Mouse (Mus musculus) heart, embryonic 16.5 days (tissue): ENCODE results near the gene Lrrtm4. TPM values are rescaled to one million over a fixed set of nuclear protein-coding genes. Genes with fewer than 3 reads are reported as not detected.

ENCODE experiments used
- ATAC-seq: fragments of 200-750 bp; cut with Nextera tagmentation; replicated peaks from 2 replicates; pipeline ENCODE4 v1.8.0; 2017; ENCODE audit warnings: moderate number of reproducible peaks; ENCODE audit not compliant: insufficient read depth, low FRiP score; ENCODE audit errors: extremely low read depth
- H3K27ac ChIP-seq: fragments of 300-500 bp; sonication (generic); 2 replicates; pipeline ENCODE4 v1.5.1; 2014; ENCODE audit warnings: mild to moderate bottlenecking, low read length, control low read depth, moderate library complexity
- H3K27me3 ChIP-seq: fragments of 300-500 bp; sonication (generic); 2 replicates; pipeline ENCODE4 v1.6.1; 2014; ENCODE audit warnings: low read length, mixed read lengths; ENCODE audit not compliant: control insufficient read depth, insufficient read depth
- H3K36me3 ChIP-seq: fragments of 300-500 bp; sonication (generic); 2 replicates; pipeline ENCODE4 v1.6.1; 2014; ENCODE audit not compliant: control insufficient read depth, insufficient read depth
- H3K4me1 ChIP-seq: fragments of 300-500 bp; sonication (generic); 2 replicates; pipeline ENCODE4 v1.6.1; 2014; ENCODE audit warnings: low read length, mixed read lengths; ENCODE audit not compliant: control insufficient read depth, insufficient read depth
- H3K4me2 ChIP-seq: fragments of 300-500 bp; sonication (generic); 2 replicates; pipeline ENCODE4 v1.6.1; 2014; ENCODE audit warnings: low read depth, mild to moderate bottlenecking, control low read depth, low read length
- H3K4me3 ChIP-seq: fragments of 300-500 bp; sonication (generic); 2 replicates; pipeline ENCODE4 v1.5.1; 2014; ENCODE audit warnings: mild to moderate bottlenecking, control low read depth, low read length
- H3K9ac ChIP-seq: fragments of 300-500 bp; sonication (generic); 2 replicates; pipeline ENCODE4 v1.6.1; 2014; ENCODE audit warnings: low read length, control low read depth
- H3K9me3 ChIP-seq: fragments of 300-500 bp; sonication (generic); replicated peaks from 2 replicates; pipeline ENCODE4 v1.6.1; 2016; ENCODE audit warnings: low read length; ENCODE audit not compliant: control insufficient read depth
- WGBS: fragments of 180-500 bp; shearing (Covaris S2); extraction: QIAGEN DNeasy Blood & Tissue Kit; methylation state at CpG from one replicate; pipeline ENCODE4 v1.1.7; 2014; 5-methylcytosine and 5-hydroxymethylcytosine counted together
- polyA plus RNA-seq: library from polyadenylated mRNA; unstranded; fragments of >200 nt; fragmentation: Nextera tagmentation; extraction: Ambion mirVana; gene quantifications from 2 replicates; pipeline ENCODE4 v1.2.1, GENCODE M21; 2015

Gene Lrrtm4
- polyA plus RNA-seq, 1 experiment from 2014 or later: 0.30 TPM

GRCm38 (mm10) chr6:80363593-80363992 is 344.9 kb downstream of the Lrrtm4 start:
- Histone ChIP-seq H3K27ac (no peak overlapping the region), H3K4me3 (no peak overlapping the region)
- ATAC-seq: no peak

DNA sequence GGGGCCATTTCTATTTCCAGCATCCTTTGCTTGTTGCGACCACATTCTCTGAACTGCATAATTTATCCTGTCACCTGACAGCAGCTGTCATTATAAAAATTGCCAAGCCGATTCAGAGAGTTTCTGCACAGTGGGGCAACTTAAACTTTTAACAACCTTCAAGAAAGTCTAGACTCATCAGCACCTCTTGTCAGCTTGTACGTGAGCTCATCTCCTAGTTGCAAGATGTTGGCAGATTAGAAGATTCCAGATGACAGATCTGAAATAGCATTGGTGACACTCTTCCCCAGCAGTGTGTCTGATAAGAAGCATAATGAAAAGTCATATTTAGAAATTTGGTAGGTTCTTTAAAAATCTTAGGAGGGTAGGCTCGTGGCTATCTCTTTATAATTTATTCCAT is 347.9 kb downstream of the Lrrtm4 start:
- no peak for ATAC-seq
- no peaks in the 10 kb centered on the region for H3K9me3 ChIP-seq
- H3K9ac ChIP-seq: no peak overlapping the region
- H3K27me3 ChIP-seq: no peaks in the 10 kb centered on the region
- no peak overlapping the region for H3K4me2 ChIP-seq
- no peak overlapping the region for H3K27ac ChIP-seq
- H3K4me1 ChIP-seq: no peaks in the 10 kb centered on the region
- H3K36me3 ChIP-seq: no peaks in the 10 kb centered on the region
- 61% methylated on average over 4 of the region's 4 CpGs for WGBS
- no peak overlapping the region for H3K4me3 ChIP-seq

More at GRCm38 (mm10) chr6:80363593-80363992, 344.9 kb downstream of the Lrrtm4 start:
- Histone ChIP-seq H3K9ac (no peak overlapping the region), H3K4me2 (no peak overlapping the region), H3K4me1 (no peaks in the 10 kb centered on the region), H3K27me3 (no peaks in the 10 kb centered on the region), H3K36me3 (no peaks in the 10 kb centered on the region), H3K9me3 (no peaks in the 10 kb centered on the region)

- no peaks in the 10 kb centered on the region for H3K4me1 ChIP-seq
- no peak for ATAC-seq
- WGBS: 67% methylated on average over 4 of the region's 4 CpGs
- no peaks in the 10 kb centered on the region for H3K36me3 ChIP-seq
- no peaks in the 10 kb centered on the region for H3K9me3 ChIP-seq
- no peaks in the 10 kb centered on the region for H3K27me3 ChIP-seq
- H3K4me3 ChIP-seq: no peak overlapping the region
- H3K27ac ChIP-seq: no peak overlapping the region
- no peak overlapping the region for H3K9ac ChIP-seq
- no peak overlapping the region for H3K4me2 ChIP-seq
These were observed 370.9 kb downstream of the Lrrtm4 start for GRCm38 (mm10) chr6:80389571-80389970.

GRCm38 (mm10) chr6:80406757-80407156 is 388.1 kb downstream of the Lrrtm4 start:
- no peak for ATAC-seq
- Histone ChIP-seq H3K27me3 (no peaks in the 10 kb centered on the region), H3K4me1 (no peaks in the 10 kb centered on the region), H3K27ac (no peak overlapping the region), H3K4me2 (no peak overlapping the region), H3K36me3 (no peaks in the 10 kb centered on the region), H3K9ac (no peak overlapping the region), H3K4me3 (no peak overlapping the region), H3K9me3 (no peaks in the 10 kb centered on the region)
- WGBS: 55% methylated on average over 1 of the region's 1 CpGs

DNA sequence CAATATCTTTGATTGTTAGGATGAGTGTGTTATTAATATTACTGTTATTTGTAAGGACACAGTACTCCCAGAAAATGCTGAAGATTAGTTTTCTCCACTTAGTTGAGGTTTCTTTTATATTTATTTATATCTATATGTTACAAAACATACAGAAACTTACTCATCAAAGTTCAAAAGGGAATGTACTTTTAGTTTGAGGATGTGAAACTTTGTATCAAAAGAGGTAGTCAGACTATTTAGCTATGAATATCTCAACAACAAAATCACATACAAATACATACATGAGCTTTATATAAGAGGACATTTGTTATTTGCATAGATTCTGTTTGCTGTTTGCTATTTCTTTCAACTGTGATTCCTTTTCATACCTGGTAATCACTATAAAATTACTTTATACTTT is 421.5 kb downstream of the Lrrtm4 start:
- Histone ChIP-seq H3K4me3 (no peak overlapping the region), H3K27me3 (no peaks in the 10 kb centered on the region), H3K4me1 (no peaks in the 10 kb centered on the region), H3K9me3 (no peaks in the 10 kb centered on the region), H3K27ac (no peak overlapping the region), H3K4me2 (no peak overlapping the region), H3K36me3 (no peaks in the 10 kb centered on the region), H3K9ac (no peak overlapping the region)
- ATAC-seq: no peak

GRCm38 (mm10) chr6:80470546-80470945 is 451.9 kb downstream of the Lrrtm4 start:
- 62% methylated on average over 4 of the region's 4 CpGs for WGBS
- H3K4me1 ChIP-seq: no peaks in the 10 kb centered on the region
- H3K27me3 ChIP-seq: no peaks in the 10 kb centered on the region
- H3K36me3 ChIP-seq: no peaks in the 10 kb centered on the region
- H3K9ac ChIP-seq: no peak overlapping the region
- no peak overlapping the region for H3K27ac ChIP-seq
- no peak for ATAC-seq
- H3K4me2 ChIP-seq: no peak overlapping the region
- no peaks in the 10 kb centered on the region for H3K9me3 ChIP-seq
- H3K4me3 ChIP-seq: no peak overlapping the region

DNA sequence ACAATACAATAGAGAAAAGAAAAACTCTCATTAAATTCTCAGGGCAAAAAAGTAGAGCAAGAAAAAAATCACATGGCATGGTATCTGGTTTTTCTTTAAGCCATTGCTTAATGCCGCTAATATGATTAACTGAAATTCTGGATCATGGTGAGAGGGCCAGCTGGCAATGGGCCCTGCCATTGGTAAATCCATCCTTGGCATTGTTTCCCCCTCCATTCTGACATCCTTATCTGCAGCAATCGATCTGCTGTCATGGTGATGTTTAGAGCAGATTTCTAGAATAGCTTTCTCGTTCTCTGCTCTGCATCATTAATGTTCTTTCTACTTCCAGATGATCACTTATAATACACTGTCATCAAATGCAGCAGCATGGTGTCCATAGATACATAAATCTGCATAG is 457.5 kb downstream of the Lrrtm4 start:
- WGBS: 68% methylated on average over 3 of the region's 3 CpGs

DNA sequence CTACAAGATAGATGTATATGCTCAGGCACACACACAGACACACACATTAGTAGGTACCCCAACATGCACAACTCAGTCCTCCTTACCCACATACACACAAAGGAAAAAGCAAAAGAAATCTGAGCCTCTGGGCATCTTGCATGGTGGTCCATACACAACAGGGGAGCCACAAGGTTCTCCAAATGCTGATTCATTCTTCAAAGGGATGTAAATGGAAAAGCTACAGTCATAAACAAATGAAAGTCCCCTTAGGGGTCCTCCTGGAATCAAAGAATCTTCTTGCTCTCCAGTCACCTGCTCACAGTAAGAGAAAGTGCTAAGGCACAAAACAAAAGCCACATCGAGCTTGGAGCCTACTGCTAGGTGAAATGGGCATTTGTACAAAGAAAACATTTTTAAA is 526.3 kb downstream of the Lrrtm4 start:
- 38% methylated on average over 1 of the region's 1 CpGs for WGBS
- Histone ChIP-seq H3K36me3 (no peaks in the 10 kb centered on the region), H3K9ac (no peak overlapping the region), H3K4me2 (no peak overlapping the region), H3K27me3 (no peaks in the 10 kb centered on the region), H3K27ac (no peak overlapping the region), H3K9me3 (no peaks in the 10 kb centered on the region), H3K4me1 (no peaks in the 10 kb centered on the region), H3K4me3 (no peak overlapping the region)
- ATAC-seq: no peak

More for the DNA sequence above, 457.5 kb downstream of the Lrrtm4 start:
- Histone ChIP-seq H3K36me3 (no peaks in the 10 kb centered on the region), H3K27me3 (no peaks in the 10 kb centered on the region), H3K9ac (no peak overlapping the region), H3K4me2 (no peak overlapping the region), H3K4me3 (no peak overlapping the region), H3K4me1 (no peaks in the 10 kb centered on the region), H3K27ac (no peak overlapping the region), H3K9me3 (no peaks in the 10 kb centered on the region)
- ATAC-seq: no peak

DNA sequence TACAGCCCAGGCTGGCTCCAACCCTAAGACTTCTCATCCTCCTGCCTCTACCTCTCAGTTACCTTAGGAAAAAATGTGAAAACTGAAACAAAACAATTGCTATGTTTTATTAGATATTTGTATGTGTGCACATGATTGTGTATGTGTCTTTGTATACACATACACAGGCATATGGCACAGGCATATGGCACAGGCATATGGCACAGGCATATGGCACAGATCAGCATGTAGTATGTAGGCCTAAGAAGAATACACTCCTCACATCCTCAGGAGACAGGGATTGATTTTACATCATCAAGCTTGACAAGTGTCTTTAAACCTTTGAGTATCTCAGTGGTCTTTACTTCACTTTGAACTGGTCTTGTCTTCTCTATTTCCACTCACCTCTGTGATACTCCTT is 531.2 kb downstream of the Lrrtm4 start:
- H3K4me1 ChIP-seq: no peaks in the 10 kb centered on the region
- H3K9me3 ChIP-seq: no peaks in the 10 kb centered on the region
- no peak overlapping the region for H3K27ac ChIP-seq
- H3K36me3 ChIP-seq: no peaks in the 10 kb centered on the region
- H3K9ac ChIP-seq: no peak overlapping the region
- no peaks in the 10 kb centered on the region for H3K27me3 ChIP-seq
- no peak for ATAC-seq
- H3K4me3 ChIP-seq: no peak overlapping the region
- no peak overlapping the region for H3K4me2 ChIP-seq

DNA sequence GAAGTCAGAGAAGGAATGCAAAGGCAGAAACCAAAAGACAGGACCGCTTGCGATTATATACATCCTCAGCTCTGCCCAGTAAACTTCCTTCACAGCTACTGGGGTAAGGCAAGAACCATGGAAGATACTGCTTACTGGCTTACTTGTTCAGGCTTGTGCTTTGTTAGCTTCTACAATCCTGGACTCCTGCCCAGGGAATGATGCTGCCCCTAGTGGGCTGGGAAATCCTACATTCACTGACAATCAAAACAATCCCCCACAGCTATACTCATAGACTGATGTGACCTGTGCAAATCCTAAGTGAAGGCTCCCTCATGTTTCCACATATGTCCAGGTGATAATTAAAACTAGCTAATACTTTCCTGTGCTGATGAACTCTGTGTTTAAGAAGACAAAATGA is 534.7 kb downstream of the Lrrtm4 start:
- no peaks in the 10 kb centered on the region for H3K4me1 ChIP-seq
- no peak overlapping the region for H3K9ac ChIP-seq
- no peaks in the 10 kb centered on the region for H3K27me3 ChIP-seq
- no peaks in the 10 kb centered on the region for H3K36me3 ChIP-seq
- no peak overlapping the region for H3K4me3 ChIP-seq
- no peak for ATAC-seq
- no peak overlapping the region for H3K4me2 ChIP-seq
- no peaks in the 10 kb centered on the region for H3K9me3 ChIP-seq
- no peak overlapping the region for H3K27ac ChIP-seq
- WGBS: 100% methylated on average over 2 of the region's 2 CpGs
